Mouse (Mus musculus) bone marrow, adult 2 months (tissue): ENCODE data around the gene Akap6.

Experiments
- CTCF ChIP-seq: fragments of 200-500 bp; IDR thresholded peaks from 2 replicates; pipeline ENCODE4 v1.5.1; 2011; ENCODE audit warnings: low read length, control low read depth; ENCODE audit not compliant: control insufficient read depth, insufficient read depth
- POLR2A ChIP-seq: fragments of 200-500 bp; IDR thresholded peaks from 2 replicates; pipeline ENCODE4 v1.6.1; 2011; ENCODE audit warnings: low read depth, mild to moderate bottlenecking, control low read depth, low read length, borderline replicate concordance; ENCODE audit not compliant: control insufficient read depth

DNA sequence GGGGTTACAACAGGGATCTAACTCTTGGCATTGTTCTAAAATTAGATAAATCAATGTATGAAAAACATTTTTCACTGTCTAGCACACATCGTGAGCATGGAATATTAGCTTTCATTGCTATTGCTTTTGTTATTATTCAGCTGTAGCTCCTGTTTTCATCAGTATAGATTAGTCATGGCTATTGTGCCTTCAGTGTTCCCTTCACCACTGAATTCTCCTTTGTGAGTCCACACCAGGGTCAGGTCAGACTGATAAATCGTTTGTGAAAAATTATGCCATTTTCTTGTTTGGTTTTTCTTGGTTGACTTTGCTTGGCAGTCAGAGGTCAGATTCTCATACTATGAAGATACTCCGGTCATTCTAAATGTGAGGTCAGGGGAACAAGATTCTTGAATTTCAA is 70.4 kb downstream of the Akap6 start:
- TF ChIP-seq CTCF (no peak), POLR2A (no peak)
